Mouse (Mus musculus) CH12.LX (cell line): Measurements from ENCODE around the gene Gramd2.

ENCODE experiments used
- BHLHE40 ChIP-seq: IDR thresholded peaks from 2 replicates; pipeline ENCODE4 v1.6.1; 2011; ENCODE audit warnings: mild to moderate bottlenecking, low read depth, low read length, improper control_type of control experiment
- CTCF ChIP-seq, 2 experiments: IDR thresholded peaks in 1 of 2; conservative IDR thresholded peaks in 1 of 2; 2 replicates each; pipeline ENCODE4 v1.5.1; 2011 to 2012; ENCODE audit warnings: low read depth in 2 of 2, low read length in 2 of 2, improper control_type of control experiment in 1 of 2, inconsistent platforms in 1 of 2, mild to moderate bottlenecking in 1 of 2, moderate library complexity in 1 of 2
- MAZ ChIP-seq: IDR thresholded peaks from 2 replicates; pipeline ENCODE4 v1.6.1; 2012; ENCODE audit warnings: low read depth, mild to moderate bottlenecking, inconsistent platforms, low read length, improper control_type of control experiment, moderate library complexity
- MYC ChIP-seq: IDR thresholded peaks from 2 replicates; pipeline ENCODE4 v1.6.1; 2011; ENCODE audit warnings: low read depth, mild to moderate bottlenecking, improper control_type of control experiment, low read length
- POLR2A ChIP-seq: IDR thresholded peaks from 2 replicates; pipeline ENCODE4 v1.6.1; 2011; ENCODE audit warnings: low read depth, mild to moderate bottlenecking, improper control_type of control experiment, low read length
- SMC3 ChIP-seq: IDR thresholded peaks from 2 replicates; pipeline ENCODE4 v1.6.1; 2011; ENCODE audit warnings: low read depth, low read length, improper control_type of control experiment
- ZMIZ1 ChIP-seq: IDR thresholded peaks from 2 replicates; pipeline ENCODE4 v1.6.1; 2012; ENCODE audit warnings: low read depth, mild to moderate bottlenecking, inconsistent platforms, low read length, improper control_type of control experiment

DNA sequence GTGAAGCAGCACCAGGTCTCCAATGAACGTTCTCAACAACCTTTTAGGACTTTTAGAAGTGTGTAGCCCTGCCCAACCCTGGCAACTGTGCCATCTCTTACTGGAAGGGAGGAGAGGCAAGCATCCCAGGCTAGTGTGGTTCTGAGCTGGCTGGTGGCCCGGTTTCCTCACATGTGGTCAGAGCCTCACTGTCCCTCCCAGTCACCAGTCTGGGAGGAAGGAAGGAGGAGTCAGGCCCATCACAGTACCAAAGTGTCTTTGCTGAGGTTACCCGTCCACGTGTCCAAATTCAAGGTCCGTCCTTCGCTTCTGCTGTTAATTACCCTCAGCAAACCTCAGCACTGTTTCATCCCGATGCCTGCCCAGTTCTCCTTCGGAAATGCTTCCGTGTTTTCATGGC lies 12.2 kb downstream of the Gramd2 start:
- TF ChIP-seq CTCF (conservative IDR thresholded peaks at IDR 0.05 in 1 of 2, IDR thresholded peaks at IDR 0.05 in 1 of 2; ENCODE audit: low read depth in 2 of 2, low read length in 2 of 2) (no peak), SMC3 (no peak), MAZ (no peak), POLR2A (no peak), ZMIZ1 (no peak), BHLHE40 (no peak), MYC (no peak)
